Mouse (Mus musculus): ENCODE results near the gene Maff. TPM values are rescaled to one million over a fixed set of nuclear protein-coding genes. Genes with fewer than 3 reads are reported as not detected.

The Maff gene
- polyA plus RNA-seq, 1 experiment from 2014 or later: 1.2 TPM

DNA sequence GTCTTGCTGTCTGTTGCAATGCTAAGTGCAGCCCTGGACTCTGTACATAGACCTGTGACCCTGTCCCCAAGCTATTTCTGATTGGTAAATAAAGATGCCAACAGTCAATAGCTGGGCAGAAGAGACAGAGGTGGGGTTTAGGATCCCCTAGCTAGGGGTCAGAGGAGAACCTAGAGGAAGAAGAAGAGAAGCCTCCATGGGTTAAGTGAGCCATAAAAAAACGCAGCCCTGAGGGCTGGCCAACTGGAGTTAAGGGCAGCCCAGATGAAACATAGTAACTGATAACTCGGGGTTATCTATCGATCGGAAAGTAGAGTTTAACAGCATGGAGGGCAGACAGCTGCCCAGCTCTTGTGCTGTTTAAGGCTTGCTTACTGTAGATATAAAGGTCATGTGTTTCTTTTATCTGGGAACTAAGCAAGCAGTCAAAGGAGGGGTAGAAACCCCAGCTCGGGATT, 24.7 kb upstream of the Maff start:
- Histone ChIP-seq H3K4me1 (ENCODE audit: control insufficient read depth, insufficient read depth, low read length) (no peaks in the 10 kb centered on the region), H3K27me3 (ENCODE audit: control insufficient read depth, insufficient read depth, low read length) (no peaks in the 10 kb centered on the region), H3K9me3 (ENCODE audit: control insufficient read depth, low read length) (no peaks in the 10 kb centered on the region), H3K9ac (ENCODE audit: low read length) (no peak overlapping the region), H3K4me3 (ENCODE audit: low read depth, low read length) (no peak overlapping the region), H3K36me3 (ENCODE audit: control insufficient read depth, insufficient read depth, low read length) (no peaks in the 10 kb centered on the region), H3K27ac (ENCODE audit: low read depth, low read length) (no peak overlapping the region), H3K4me2 (ENCODE audit: low read depth) (no peak overlapping the region)
- ATAC-seq (ENCODE audit: insufficient read depth, low FRiP score, low TSS enrichment) (no peak), DNase-seq (ENCODE audit: low spot score) (no peak)
- 82% methylated on average over 5 of the region's 5 CpGs for WGBS

DNA sequence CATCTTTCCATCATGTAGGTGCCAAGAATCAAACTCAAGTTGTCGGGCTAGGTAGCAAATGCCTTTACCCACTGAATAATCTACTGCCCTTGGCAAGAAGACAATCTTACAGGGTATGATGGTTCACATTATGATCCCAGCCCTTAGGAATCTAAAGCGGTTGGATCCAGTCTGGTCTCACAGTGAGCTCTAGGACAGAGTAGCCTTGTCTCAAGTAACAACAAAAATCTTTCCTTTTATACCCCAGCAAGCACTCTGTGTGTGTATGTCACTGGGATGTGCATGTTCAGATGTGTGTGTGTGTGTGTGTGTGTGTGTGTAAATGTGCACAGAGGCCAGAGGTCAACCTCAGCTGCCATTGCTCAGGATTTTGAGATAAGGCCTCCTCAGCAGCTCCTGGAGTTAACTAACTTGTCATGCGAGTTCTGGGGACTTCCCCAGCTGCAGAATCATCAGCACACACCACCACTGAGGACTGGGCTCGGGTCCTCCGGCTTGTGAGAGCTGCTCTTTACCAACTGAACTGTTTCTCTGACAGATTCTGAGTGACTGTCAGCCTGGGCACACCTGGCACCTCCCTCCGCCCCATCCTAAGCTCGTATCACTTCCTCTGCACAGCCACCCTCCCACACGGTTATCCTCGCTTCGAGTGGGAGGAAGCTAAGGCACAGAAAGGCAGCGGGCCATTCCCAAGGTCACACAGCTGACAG, 24.0 kb upstream of the Maff start:
- H3K4me1 ChIP-seq (ENCODE audit: control insufficient read depth, insufficient read depth, low read length): peaks cover 5% of the 10 kb centered on the region
- no peak overlapping the region for H3K27ac ChIP-seq (ENCODE audit: low read depth, low read length)
- no peak overlapping the region for H3K4me3 ChIP-seq (ENCODE audit: low read depth, low read length)
- H3K36me3 ChIP-seq (ENCODE audit: control insufficient read depth, insufficient read depth, low read length): no peaks in the 10 kb centered on the region
- 79% methylated on average over 11 of the region's 11 CpGs for WGBS
- no peaks in the 10 kb centered on the region for H3K9me3 ChIP-seq (ENCODE audit: control insufficient read depth, low read length)
- no peak overlapping the region for H3K4me2 ChIP-seq (ENCODE audit: low read depth)
- H3K9ac ChIP-seq (ENCODE audit: low read length): no peak overlapping the region
- H3K27me3 ChIP-seq (ENCODE audit: control insufficient read depth, insufficient read depth, low read length): no peaks in the 10 kb centered on the region
- DNase-seq (ENCODE audit: low spot score) (no peak), ATAC-seq (ENCODE audit: insufficient read depth, low FRiP score, low TSS enrichment) (no peak)

GRCm38 (mm10) chr15:79322991-79323790, 23.2 kb upstream of the Maff start:
- peaks cover 5% of the 10 kb centered on the region for H3K4me1 ChIP-seq (ENCODE audit: control insufficient read depth, insufficient read depth, low read length)
- 82% methylated on average over 6 of the region's 6 CpGs for WGBS
- DNase-seq (ENCODE audit: low spot score): no peak
- H3K27me3 ChIP-seq (ENCODE audit: control insufficient read depth, insufficient read depth, low read length): no peaks in the 10 kb centered on the region
- H3K9ac ChIP-seq (ENCODE audit: low read length): no peak overlapping the region
- ATAC-seq (ENCODE audit: insufficient read depth, low FRiP score, low TSS enrichment): no peak
- no peak overlapping the region for H3K4me2 ChIP-seq (ENCODE audit: low read depth)
- no peak overlapping the region for H3K4me3 ChIP-seq (ENCODE audit: low read depth, low read length)
- H3K27ac ChIP-seq (ENCODE audit: low read depth, low read length): no peak overlapping the region
- no peaks in the 10 kb centered on the region for H3K9me3 ChIP-seq (ENCODE audit: control insufficient read depth, low read length)
- no peaks in the 10 kb centered on the region for H3K36me3 ChIP-seq (ENCODE audit: control insufficient read depth, insufficient read depth, low read length)

DNA sequence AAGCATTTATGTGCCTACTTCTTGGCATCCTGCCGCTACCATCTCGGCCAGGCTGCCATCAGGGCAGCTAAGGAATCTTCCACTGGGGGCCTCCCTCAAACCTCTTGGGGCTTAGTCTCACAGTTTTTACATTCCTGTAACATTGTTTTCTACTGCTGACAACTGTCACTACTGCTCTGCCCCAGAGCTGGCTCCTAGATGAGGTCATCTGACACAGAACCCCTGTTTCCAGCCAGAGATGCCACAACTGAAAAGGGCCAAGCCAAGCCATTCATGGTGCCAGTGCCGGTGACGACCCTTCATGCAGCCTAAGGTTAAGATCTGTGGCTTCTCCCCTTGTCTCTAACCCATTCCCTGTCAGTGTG, 22.6 kb upstream of the Maff start:
- 83% methylated on average over 4 of the region's 4 CpGs for WGBS
- Histone ChIP-seq H3K36me3 (ENCODE audit: control insufficient read depth, insufficient read depth, low read length) (no peaks in the 10 kb centered on the region), H3K27me3 (ENCODE audit: control insufficient read depth, insufficient read depth, low read length) (no peaks in the 10 kb centered on the region), H3K4me3 (ENCODE audit: low read depth, low read length) (no peak overlapping the region), H3K4me1 (ENCODE audit: control insufficient read depth, insufficient read depth, low read length) (peaks cover 5% of the 10 kb centered on the region), H3K27ac (ENCODE audit: low read depth, low read length) (no peak overlapping the region; the same call in 1 of the 2 replicates), H3K9ac (ENCODE audit: low read length) (no peak overlapping the region), H3K9me3 (ENCODE audit: control insufficient read depth, low read length) (no peaks in the 10 kb centered on the region), H3K4me2 (ENCODE audit: low read depth) (no peak overlapping the region)
- ATAC-seq (ENCODE audit: insufficient read depth, low FRiP score, low TSS enrichment) (no peak), DNase-seq (ENCODE audit: low spot score) (no peak)

- no peaks in the 10 kb centered on the region for H3K36me3 ChIP-seq (ENCODE audit: control insufficient read depth, insufficient read depth, low read length)
- H3K4me2 ChIP-seq (ENCODE audit: low read depth): no peak overlapping the region
- peaks cover 5% of the 10 kb centered on the region for H3K4me1 ChIP-seq (ENCODE audit: control insufficient read depth, insufficient read depth, low read length)
- ATAC-seq (ENCODE audit: insufficient read depth, low FRiP score, low TSS enrichment) (no peak), DNase-seq (ENCODE audit: low spot score) (no peak)
- H3K9ac ChIP-seq (ENCODE audit: low read length): no peak overlapping the region
- H3K9me3 ChIP-seq (ENCODE audit: control insufficient read depth, low read length): no peaks in the 10 kb centered on the region
- no peak overlapping the region for H3K4me3 ChIP-seq (ENCODE audit: low read depth, low read length)
- no peak overlapping the region; the same call in 1 of the 2 replicates for H3K27ac ChIP-seq (ENCODE audit: low read depth, low read length)
- 93% methylated on average over 3 of the region's 3 CpGs for WGBS
- no peaks in the 10 kb centered on the region for H3K27me3 ChIP-seq (ENCODE audit: control insufficient read depth, insufficient read depth, low read length)
Observed at GRCm38 (mm10) chr15:79324373-79324772, 22.0 kb upstream of the Maff start.

GRCm38 (mm10) chr15:79325742-79326141, 20.7 kb upstream of the Maff start:
- Histone ChIP-seq H3K4me2 (ENCODE audit: low read depth) (no peak overlapping the region), H3K9ac (ENCODE audit: low read length) (no peak overlapping the region), H3K4me1 (ENCODE audit: control insufficient read depth, insufficient read depth, low read length) (peaks cover 5% of the 10 kb centered on the region), H3K27ac (ENCODE audit: low read depth, low read length) (no peak overlapping the region), H3K9me3 (ENCODE audit: control insufficient read depth, low read length) (no peaks in the 10 kb centered on the region), H3K36me3 (ENCODE audit: control insufficient read depth, insufficient read depth, low read length) (no peaks in the 10 kb centered on the region), H3K27me3 (ENCODE audit: control insufficient read depth, insufficient read depth, low read length) (no peaks in the 10 kb centered on the region), H3K4me3 (ENCODE audit: low read depth, low read length) (no peak overlapping the region)
- DNase-seq (ENCODE audit: low spot score) (no peak), ATAC-seq (ENCODE audit: insufficient read depth, low FRiP score, low TSS enrichment) (no peak)
- WGBS: 88% methylated on average over 3 of the region's 3 CpGs

DNA sequence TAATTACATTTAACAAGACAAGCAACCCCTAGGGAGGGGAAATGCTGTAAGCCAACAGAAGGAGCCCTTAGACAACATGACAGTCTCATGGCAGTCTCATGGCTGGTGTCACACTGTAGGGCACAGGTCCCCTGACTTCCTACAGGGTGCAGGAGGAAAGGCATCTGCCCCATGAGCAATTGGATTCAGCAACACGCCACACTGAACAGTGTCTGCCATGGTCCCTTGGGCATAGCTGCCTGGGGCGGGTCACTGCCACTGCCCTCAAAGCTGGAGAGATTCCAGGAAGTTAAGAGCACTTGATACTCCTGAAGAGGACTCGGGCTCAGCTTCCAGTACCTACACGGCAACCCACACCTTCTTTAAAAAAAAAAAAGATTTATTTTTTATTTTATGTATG, 20.2 kb upstream of the Maff start:
- Histone ChIP-seq H3K9me3 (ENCODE audit: control insufficient read depth, low read length) (no peaks in the 10 kb centered on the region), H3K36me3 (ENCODE audit: control insufficient read depth, insufficient read depth, low read length) (no peaks in the 10 kb centered on the region), H3K27ac (ENCODE audit: low read depth, low read length) (no peak overlapping the region), H3K4me1 (ENCODE audit: control insufficient read depth, insufficient read depth, low read length) (peaks cover 5% of the 10 kb centered on the region), H3K4me3 (ENCODE audit: low read depth, low read length) (no peak overlapping the region), H3K9ac (ENCODE audit: low read length) (no peak overlapping the region), H3K27me3 (ENCODE audit: control insufficient read depth, insufficient read depth, low read length) (no peaks in the 10 kb centered on the region), H3K4me2 (ENCODE audit: low read depth) (0 out of 2 replicates have a peak overlapping the region, but pooled peaks have one; percentile 7)
- WGBS: 69% methylated on average over 4 of the region's 4 CpGs
- ATAC-seq (ENCODE audit: insufficient read depth, low FRiP score, low TSS enrichment) (no peak), DNase-seq (ENCODE audit: low spot score) (no peak)

DNA sequence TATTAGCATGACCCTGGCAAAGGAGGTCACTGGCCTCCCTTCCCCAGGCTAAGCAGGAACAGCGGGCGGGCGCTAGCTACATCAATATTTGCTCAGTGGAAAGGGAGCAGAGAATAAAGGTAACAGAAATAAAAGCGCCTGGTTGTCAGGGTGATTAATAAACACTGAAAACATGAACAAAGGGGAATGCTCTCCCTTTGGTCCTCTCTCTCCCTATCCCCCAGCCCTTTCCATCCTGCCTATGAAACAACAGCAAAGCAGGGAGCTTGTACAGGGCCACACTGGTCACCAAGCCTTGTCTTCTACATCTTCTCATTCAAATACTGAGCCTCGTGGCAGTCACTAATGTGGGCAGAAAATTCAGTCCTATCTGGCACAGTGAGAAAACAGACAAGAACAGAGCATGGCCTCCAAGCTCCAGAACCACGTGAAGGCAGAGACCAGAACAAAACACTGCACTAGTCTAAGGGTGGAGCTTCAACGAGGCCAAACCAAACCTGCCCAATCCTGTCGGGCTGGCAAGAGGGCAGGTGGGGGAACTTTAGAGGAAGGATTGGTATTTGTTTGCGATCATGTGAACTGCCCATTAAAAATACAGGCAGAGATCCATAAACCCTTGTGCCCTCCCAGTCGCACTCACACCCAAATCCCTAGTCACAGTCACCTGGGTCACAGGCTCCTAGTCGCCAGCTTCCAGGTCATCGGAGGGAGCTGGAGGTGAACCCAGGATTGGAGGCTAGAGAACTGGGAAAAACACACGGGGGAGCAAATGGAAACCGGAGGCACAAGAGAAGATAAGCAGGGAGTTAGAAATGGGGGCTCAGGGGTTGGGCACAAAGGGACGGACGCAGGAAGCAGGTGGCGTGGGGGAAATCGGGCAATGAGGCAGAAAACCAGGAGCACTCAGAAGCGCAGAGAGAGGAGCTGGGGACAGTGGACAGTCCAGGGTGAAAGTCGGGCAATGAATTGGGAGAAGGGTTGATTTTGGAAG, 19.2 kb upstream of the Maff start:
- Histone ChIP-seq H3K27me3 (ENCODE audit: control insufficient read depth, insufficient read depth, low read length) (no peaks in the 10 kb centered on the region), H3K4me1 (ENCODE audit: control insufficient read depth, insufficient read depth, low read length) (peaks cover 5% of the 10 kb centered on the region), H3K9me3 (ENCODE audit: control insufficient read depth, low read length) (no peaks in the 10 kb centered on the region), H3K9ac (ENCODE audit: low read length) (peak overlapping the region; percentile 72), H3K36me3 (ENCODE audit: control insufficient read depth, insufficient read depth, low read length) (no peaks in the 10 kb centered on the region), H3K4me2 (ENCODE audit: low read depth) (peak overlapping the region; percentile 94), H3K4me3 (ENCODE audit: low read depth, low read length) (peak overlapping the region; percentile 59), H3K27ac (ENCODE audit: low read depth, low read length) (peak overlapping the region; percentile 87)
- ATAC-seq (ENCODE audit: insufficient read depth, low FRiP score, low TSS enrichment) (peak; percentile 40), DNase-seq (ENCODE audit: low spot score) (peak; percentile 53)
- WGBS: 8% methylated on average over 20 of the region's 20 CpGs

Measured in neural tube, embryonic 11.5 days (tissue).